Mouse (Mus musculus): Measurements from ENCODE around the gene Cchcr1.
"Not testable (repeated sequence)": the region's sequence is repeated elsewhere in the genome, so short reads cannot be mapped to it uniquely, and the experiment has no call there.

The Cchcr1 gene

GRCm38 (mm10) chr17:35516652-35517500 is at the start of gene Cchcr1, which contains the start of gene Tcf19:
Gene Cchcr1, plus strand, starts transcription at chr17:35517100.
Gene Tcf19, minus strand, starts transcription at chr17:35516824.
- DNase-seq, result peak; percentile 98

GRCm38 (mm10) chr17:35468936-35469335 is 48.0 kb upstream of the Cchcr1 start:
- DNase-seq, result not testable (repeated sequence)

- DNase-seq, result peak; percentile 60
These were observed 46.8 kb upstream of the Cchcr1 start, which contains the start of gene H2-Q10 for GRCm38 (mm10) chr17:35469842-35470751. Gene H2-Q10, plus strand, starts transcription at chr17:35470089.

- DNase-seq, result peak; percentile 62
These were observed 32.8 kb upstream of the Cchcr1 start for GRCm38 (mm10) chr17:35484066-35484465.

- no peak for DNase-seq
These were observed 31.2 kb upstream of the Cchcr1 start for GRCm38 (mm10) chr17:35485702-35486101.

GRCm38 (mm10) chr17:35486726-35487125 is 30.2 kb upstream of the Cchcr1 start:
- DNase-seq, result no peak

GRCm38 (mm10) chr17:35488041-35488440 is 28.9 kb upstream of the Cchcr1 start:
- no peak for DNase-seq

GRCm38 (mm10) chr17:35490320-35490719 is 26.6 kb upstream of the Cchcr1 start:
- DNase-seq, result no peak

GRCm38 (mm10) chr17:35497124-35497523 is 19.8 kb upstream of the Cchcr1 start:
- no peak for DNase-seq

- no peak for DNase-seq
These were observed 14.7 kb upstream of the Cchcr1 start for GRCm38 (mm10) chr17:35502226-35502625.

- DNase-seq, result no peak
These were observed 14.1 kb upstream of the Cchcr1 start for GRCm38 (mm10) chr17:35502762-35503161.

GRCm38 (mm10) chr17:35503849-35504248 is 13.1 kb upstream of the Cchcr1 start:
- DNase-seq, result no peak

- DNase-seq, result no peak
These were observed 12.0 kb upstream of the Cchcr1 start for GRCm38 (mm10) chr17:35504628-35505481.

- no peak for DNase-seq
These were observed 11.1 kb upstream of the Cchcr1 start, which contains the start of gene Pou5f1 for GRCm38 (mm10) chr17:35505776-35506175. Gene Pou5f1, plus strand, starts transcription at chr17:35506018.

GRCm38 (mm10) chr17:35506881-35507280 is 10.0 kb upstream of the Cchcr1 start:
- no peak for DNase-seq

- DNase-seq, result no peak
These were observed 9.2 kb upstream of the Cchcr1 start for GRCm38 (mm10) chr17:35507556-35508260.

GRCm38 (mm10) chr17:35508279-35508678 is 8.6 kb upstream of the Cchcr1 start:
- DNase-seq, result not testable (repeated sequence)

GRCm38 (mm10) chr17:35509284-35509683 is 7.6 kb upstream of the Cchcr1 start:
- no peak for DNase-seq

- no peak for DNase-seq
These were observed 3.8 kb upstream of the Cchcr1 start for GRCm38 (mm10) chr17:35512916-35513626.

GRCm38 (mm10) chr17:35513886-35514285 is 3.0 kb upstream of the Cchcr1 start:
- DNase-seq, result peak; percentile 78

- DNase-seq, result no peak
These were observed 2.1 kb upstream of the Cchcr1 start for GRCm38 (mm10) chr17:35514756-35515155.

All from kidney, adult 9 months (tissue).